Mouse (Mus musculus) MEL (cell line): ENCODE measurements at regions not wholly inside any gene's neighbourhood (a gene's known extent, or its start where the extent isn't known, plus 50 kb on each side); places are given as distances from the start of the nearest gene placed in this dataset.

Source experiments
- DNase-seq: peaks from one replicate; pipeline ENCODE4 v3.0.0; 2011; ENCODE audit warnings: low read depth, low spot score
- H3K27ac ChIP-seq: 2 replicates; pipeline ENCODE4 v1.5.1; 2012; ENCODE audit warnings: low read depth, mild to moderate bottlenecking, control low read depth, low read length, moderate library complexity; ENCODE audit not compliant: control insufficient read depth
- H3K27me3 ChIP-seq, 2 experiments: fragments of 150-350 bp in 1 of 2; sonication (generic) in 1 of 2; 2 replicates each; pipeline ENCODE4 v1.6.1; 2012; ENCODE audit warnings: low read length in 2 of 2, mild to moderate bottlenecking in 2 of 2, improper control_type of control experiment in 1 of 2, moderate library complexity in 1 of 2; ENCODE audit not compliant: insufficient read depth in 2 of 2, control insufficient read depth in 1 of 2
- H3K36me3 ChIP-seq, 2 experiments: 2 replicates each; pipeline ENCODE4 v1.6.1; 2012 to 2014; ENCODE audit warnings: low read length in 2 of 2, improper control_type of control experiment in 1 of 2, inconsistent platforms in 1 of 2, mild to moderate bottlenecking in 1 of 2; ENCODE audit not compliant: insufficient read depth in 2 of 2, control insufficient read depth in 1 of 2
- H3K4me1 ChIP-seq, 2 experiments: fragments of 150-350 bp in 1 of 2; sonication (generic) in 1 of 2; 2 replicates each; pipeline ENCODE4 v1.6.1; 2012; ENCODE audit warnings: low read length in 2 of 2, improper control_type of control experiment in 1 of 2, mild to moderate bottlenecking in 1 of 2; ENCODE audit not compliant: insufficient read depth in 2 of 2, control insufficient read depth in 1 of 2
- H3K4me3 ChIP-seq, 2 experiments: fragments of 150-350 bp in 1 of 2; sonication (generic) in 1 of 2; 2 replicates each; pipeline ENCODE4 v1.5.1; 2012; ENCODE audit warnings: low read depth in 2 of 2, low read length in 2 of 2, mild to moderate bottlenecking in 2 of 2, moderate library complexity in 2 of 2, control low read depth in 1 of 2, improper control_type of control experiment in 1 of 2; ENCODE audit not compliant: control insufficient read depth in 1 of 2, insufficient read depth in 1 of 2
- H3K79me2 ChIP-seq: 2 replicates; pipeline ENCODE4 v1.6.1; 2012; ENCODE audit warnings: mild to moderate bottlenecking, low read length, moderate library complexity; ENCODE audit not compliant: control insufficient read depth, poor library complexity, insufficient read depth
- H3K9ac ChIP-seq: 2 replicates; pipeline ENCODE4 v1.6.1; 2012; ENCODE audit warnings: low read depth, mild to moderate bottlenecking, control low read depth, low read length, moderate library complexity; ENCODE audit not compliant: control insufficient read depth, poor library complexity, severe bottlenecking
- H3K9me3 ChIP-seq: fragments of 150-350 bp; sonication (generic); replicated peaks from 2 replicates; pipeline ENCODE4 v1.6.1; 2012; ENCODE audit warnings: mild to moderate bottlenecking, low read length, improper control_type of control experiment, moderate library complexity; ENCODE audit not compliant: insufficient read depth
- CHD1 ChIP-seq: IDR thresholded peaks from 2 replicates; pipeline ENCODE4 v1.6.1; 2012; ENCODE audit warnings: low read depth, mild to moderate bottlenecking, inconsistent platforms, low read length, improper control_type of control experiment
- CTCF ChIP-seq, 3 experiments: IDR thresholded peaks in 2 of 3; conservative IDR thresholded peaks in 1 of 3; 2 replicates each; pipeline ENCODE4 v1.5.1; 2011 to 2012; ENCODE audit warnings: low read length in 3 of 3, low read depth in 2 of 3, mild to moderate bottlenecking in 2 of 3, improper control_type of control experiment in 1 of 3, inconsistent platforms in 1 of 3, mixed read lengths in 1 of 3, moderate library complexity in 1 of 3; ENCODE audit not compliant: control insufficient read depth in 1 of 3, insufficient read depth in 1 of 3, poor library complexity in 1 of 3, severe bottlenecking in 1 of 3
- E2F4 ChIP-seq: IDR thresholded peaks from 2 replicates; pipeline ENCODE4 v1.6.1; 2011; ENCODE audit warnings: low read depth, low read length, improper control_type of control experiment, borderline replicate concordance
- ELF1 ChIP-seq: IDR thresholded peaks from 2 replicates; pipeline ENCODE4 v1.6.1; 2014; ENCODE audit warnings: low read depth, mild to moderate bottlenecking, inconsistent platforms, low read length, improper control_type of control experiment, moderate library complexity
- EP300 ChIP-seq, 2 experiments: IDR thresholded peaks; 2 replicates each; pipeline ENCODE4 v1.6.1; 2011; ENCODE audit warnings: improper control_type of control experiment in 2 of 2, low read length in 2 of 2, low read depth in 1 of 2, mild to moderate bottlenecking in 1 of 2
- ETS1 ChIP-seq: IDR thresholded peaks from 2 replicates; pipeline ENCODE4 v1.6.1; 2012; ENCODE audit warnings: low read depth, mild to moderate bottlenecking, inconsistent platforms, low read length, improper control_type of control experiment, moderate library complexity
- GATA1 ChIP-seq: IDR thresholded peaks from 2 replicates; pipeline ENCODE4 v1.6.1; 2011; ENCODE audit warnings: low read depth, low read length, improper control_type of control experiment
- HCFC1 ChIP-seq: IDR thresholded peaks from 2 replicates; pipeline ENCODE4 v1.6.1; 2012; ENCODE audit warnings: low read depth, mild to moderate bottlenecking, inconsistent platforms, low read length, improper control_type of control experiment, moderate library complexity
- KAT2A ChIP-seq: conservative IDR thresholded peaks from 2 replicates; pipeline ENCODE4 v1.6.1; 2012; ENCODE audit warnings: low read depth, low read length, improper control_type of control experiment, inconsistent platforms
- MAX ChIP-seq: IDR thresholded peaks from 2 replicates; pipeline ENCODE4 v1.6.1; 2011; ENCODE audit warnings: low read length, improper control_type of control experiment
- MYB ChIP-seq: IDR thresholded peaks from 2 replicates; pipeline ENCODE4 v1.6.1; 2011; ENCODE audit warnings: mild to moderate bottlenecking, low read depth, low read length, improper control_type of control experiment
- MYC ChIP-seq: IDR thresholded peaks from 2 replicates; pipeline ENCODE4 v1.6.1; 2011; ENCODE audit warnings: low read depth, mild to moderate bottlenecking, low read length, improper control_type of control experiment, moderate library complexity
- NELFE ChIP-seq: IDR thresholded peaks from 2 replicates; pipeline ENCODE4 v1.6.1; 2011; ENCODE audit warnings: low read depth, low read length, improper control_type of control experiment
- NRF1 ChIP-seq: IDR thresholded peaks from 2 replicates; pipeline ENCODE4 v1.6.1; 2014; ENCODE audit warnings: low read depth, mild to moderate bottlenecking, inconsistent platforms, low read length, improper control_type of control experiment, moderate library complexity; ENCODE audit not compliant: poor library complexity, insufficient read depth, severe bottlenecking
- POLR2A ChIP-seq, 2 experiments: IDR thresholded peaks; 2 replicates each; pipeline ENCODE4 v1.6.1; 2011 to 2012; ENCODE audit warnings: low read length in 2 of 2, mild to moderate bottlenecking in 2 of 2, control low read depth in 1 of 2, improper control_type of control experiment in 1 of 2, low read depth in 1 of 2, moderate library complexity in 1 of 2; ENCODE audit not compliant: control insufficient read depth in 1 of 2, insufficient read depth in 1 of 2, poor library complexity in 1 of 2
- RAD21 ChIP-seq: IDR thresholded peaks from 2 replicates; pipeline ENCODE4 v1.6.1; 2011; ENCODE audit warnings: mild to moderate bottlenecking, low read depth, low read length, improper control_type of control experiment
- RCOR1 ChIP-seq: IDR thresholded peaks from 2 replicates; pipeline ENCODE4 v1.6.1; 2012; ENCODE audit warnings: low read depth, mild to moderate bottlenecking, inconsistent platforms, low read length, improper control_type of control experiment
- SIN3A ChIP-seq: IDR thresholded peaks from 2 replicates; pipeline ENCODE4 v1.6.1; 2012; ENCODE audit warnings: low read length, improper control_type of control experiment, inconsistent platforms
- SMC3 ChIP-seq: IDR thresholded peaks from 2 replicates; pipeline ENCODE4 v1.6.1; 2011; ENCODE audit warnings: low read depth, low read length, improper control_type of control experiment
- TAL1 ChIP-seq: IDR thresholded peaks from 2 replicates; pipeline ENCODE4 v1.6.1; 2012; ENCODE audit warnings: mild to moderate bottlenecking, inconsistent platforms, low read length, moderate library complexity, mixed read lengths
- TBP ChIP-seq: IDR thresholded peaks from 2 replicates; pipeline ENCODE4 v1.8.0; 2011; ENCODE audit warnings: low read depth, low read length, improper control_type of control experiment
- TCF12 ChIP-seq: IDR thresholded peaks from 2 replicates; pipeline ENCODE4 v1.6.1; 2014; ENCODE audit warnings: low read depth, mild to moderate bottlenecking, inconsistent platforms, low read length, improper control_type of control experiment, moderate library complexity
- USF1 ChIP-seq: IDR thresholded peaks from 2 replicates; pipeline ENCODE4 v1.6.1; 2014; ENCODE audit warnings: low read depth, mild to moderate bottlenecking, inconsistent platforms, low read length, improper control_type of control experiment, moderate library complexity
- USF2 ChIP-seq, 2 experiments: IDR thresholded peaks; 2 replicates each; pipeline ENCODE4 v1.6.1; 2011 to 2012; ENCODE audit warnings: improper control_type of control experiment in 2 of 2, low read length in 2 of 2, borderline replicate concordance in 1 of 2, inconsistent platforms in 1 of 2, low read depth in 1 of 2, mild to moderate bottlenecking in 1 of 2; ENCODE audit not compliant: insufficient read depth in 1 of 2
- ZC3H11A ChIP-seq: IDR thresholded peaks from 2 replicates; pipeline ENCODE4 v1.6.1; 2012; ENCODE audit warnings: low read depth, mild to moderate bottlenecking, inconsistent platforms, low read length, improper control_type of control experiment
- ZKSCAN1 ChIP-seq: IDR thresholded peaks from 2 replicates; pipeline ENCODE4 v1.6.1; 2012; ENCODE audit warnings: low read depth, mild to moderate bottlenecking, inconsistent platforms, low read length, improper control_type of control experiment, moderate library complexity
- ZMIZ1 ChIP-seq: IDR thresholded peaks from 2 replicates; pipeline ENCODE4 v1.6.1; 2012; ENCODE audit warnings: low read depth, mild to moderate bottlenecking, inconsistent platforms, low read length, improper control_type of control experiment, moderate library complexity

DNA sequence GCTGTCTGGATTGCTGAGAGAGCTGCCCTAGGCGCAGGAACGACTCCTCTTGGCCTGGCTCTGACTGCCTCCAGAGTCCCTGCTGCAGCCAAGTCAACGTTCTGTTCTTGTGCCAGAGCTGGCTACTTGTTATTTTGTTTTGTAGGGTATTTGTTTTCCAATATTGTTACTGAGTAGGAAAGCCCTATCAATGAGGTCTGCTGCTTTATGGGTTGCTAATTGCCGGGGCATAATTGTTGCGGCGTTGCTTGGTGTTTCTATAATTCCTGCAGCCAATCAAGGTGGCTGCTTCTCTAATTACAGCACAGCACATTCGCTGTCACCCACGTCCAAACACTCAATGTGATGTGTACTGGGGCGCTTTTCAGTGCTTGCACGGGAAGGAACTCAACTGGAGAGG is 589.4 kb downstream of the Tox3 start:
- Histone ChIP-seq H3K9me3 (no peaks in the 10 kb centered on the region), H3K27me3 (no peaks in the 10 kb centered on the region), H3K36me3 (no peaks in the 10 kb centered on the region), H3K4me1 (no peaks in the 10 kb centered on the region), H3K27ac (no peak overlapping the region), H3K4me3 (no peak overlapping the region), H3K9ac (no peak overlapping the region), H3K79me2 (no peaks in the 10 kb centered on the region)
- no peak for DNase-seq
- TF ChIP-seq NELFE = no peak
- no peak for TF ChIP-seq TBP
- TF ChIP-seq ZMIZ1 = no peak
- no peak for TF ChIP-seq RCOR1
- no peak for TF ChIP-seq HCFC1
- TF ChIP-seq ETS1 = no peak
- no peak for TF ChIP-seq MYB
- TF ChIP-seq CTCF (IDR thresholded peaks at IDR 0.05 in 2 of 3, conservative IDR thresholded peaks at IDR 0.05 in 1 of 3; ENCODE audit: control insufficient read depth in 1 of 3, insufficient read depth in 1 of 3, low read depth in 2 of 3, low read length in 3 of 3, poor library complexity in 1 of 3, severe bottlenecking in 1 of 3) = no peak
- TF ChIP-seq TAL1 = no peak
- TF ChIP-seq ZC3H11A = no peak
- no peak for TF ChIP-seq NRF1
- TF ChIP-seq TCF12 = no peak

DNA sequence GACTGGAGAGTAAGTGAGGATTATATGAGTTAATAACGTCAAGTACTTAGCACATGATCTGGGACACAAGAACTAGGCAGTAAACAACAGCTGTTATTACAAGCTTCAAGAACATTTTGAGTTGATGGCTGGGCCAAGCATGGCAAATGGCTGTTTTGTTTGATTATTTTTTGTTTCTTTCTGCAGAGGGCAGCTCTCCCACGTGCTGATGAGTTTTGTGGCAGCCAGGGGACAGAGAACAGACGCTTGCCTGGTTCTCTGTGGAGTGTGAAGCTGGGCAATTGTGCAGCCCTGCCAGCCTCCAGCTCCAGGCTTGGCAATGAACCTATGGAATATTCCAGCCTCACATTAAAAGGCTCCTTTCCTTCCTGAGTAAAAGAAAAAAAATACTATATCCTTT is 592.2 kb downstream of the Tox3 start:
- H3K9ac ChIP-seq = no peak overlapping the region
- TF ChIP-seq RAD21 (no peak), SMC3 (no peak), MYC (no peak)
- H3K36me3 ChIP-seq = no peaks in the 10 kb centered on the region
- no peak overlapping the region for H3K27ac ChIP-seq
- DNase-seq = no peak
- H3K4me1 ChIP-seq = no peaks in the 10 kb centered on the region
- no peaks in the 10 kb centered on the region for H3K27me3 ChIP-seq
- no peaks in the 10 kb centered on the region for H3K79me2 ChIP-seq
- no peak overlapping the region for H3K4me3 ChIP-seq
- no peaks in the 10 kb centered on the region for H3K9me3 ChIP-seq

GRCm38 (mm10) chr8:89751201-89751600 is 596.9 kb downstream of the Tox3 start:
- Histone ChIP-seq H3K79me2 (no peaks in the 10 kb centered on the region), H3K4me1 (no peaks in the 10 kb centered on the region), H3K9ac (no peak overlapping the region), H3K9me3 (no peaks in the 10 kb centered on the region), H3K27me3 (no peaks in the 10 kb centered on the region), H3K4me3 (no peak overlapping the region), H3K36me3 (no peaks in the 10 kb centered on the region), H3K27ac (no peak overlapping the region)
- DNase-seq = no peak
- TF ChIP-seq KAT2A (no peak), POLR2A (IDR thresholded peaks at IDR 0.05; ENCODE audit: control insufficient read depth in 1 of 2, insufficient read depth in 1 of 2, low read depth in 1 of 2, low read length in 2 of 2, poor library complexity in 1 of 2) (no peak), E2F4 (no peak), GATA1 (no peak), TCF12 (no peak), MYB (no peak), ELF1 (no peak), ZKSCAN1 (no peak), NRF1 (no peak), SIN3A (no peak), USF1 (no peak), EP300 (IDR thresholded peaks at IDR 0.05; ENCODE audit: low read depth in 1 of 2, low read length in 2 of 2) (no peak), ZC3H11A (no peak), CHD1 (no peak), MAX (no peak), USF2 (IDR thresholded peaks at IDR 0.05; ENCODE audit: borderline replicate concordance in 1 of 2, insufficient read depth in 1 of 2, low read depth in 1 of 2, low read length in 2 of 2) (no peak)
